Mouse (Mus musculus) cerebellum, postnatal 25 days (tissue): ENCODE measurements around the gene Wwox.

Experiments used
- DNase-seq, 2 experiments: peaks; one replicate each; pipeline ENCODE4 v3.0.0; 2021; ENCODE audit warnings: mixed read lengths in 2 of 2

The Wwox gene

DNA sequence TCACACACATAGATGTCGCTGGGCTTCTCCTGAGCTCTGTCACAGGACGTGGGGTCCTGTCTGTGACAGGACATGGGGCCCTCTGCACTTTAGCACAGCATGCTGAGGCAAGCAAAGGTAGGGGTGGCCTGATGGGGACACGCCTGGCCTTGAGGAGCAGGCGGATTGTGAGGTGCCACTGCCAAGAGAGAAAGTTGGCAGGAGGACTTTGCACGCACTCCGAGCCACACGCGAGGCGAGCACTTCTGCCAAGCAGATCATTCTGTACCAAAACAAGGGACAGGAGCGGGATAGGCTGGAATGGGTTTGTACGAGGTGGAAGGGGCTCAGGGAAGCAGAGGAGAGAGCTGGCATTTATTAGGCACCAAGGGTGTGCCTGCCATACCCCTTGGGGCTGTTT is 543.3 kb downstream of the Wwox start:
- peak in 1 of 2 experiments; percentile 23 for DNase-seq

DNA sequence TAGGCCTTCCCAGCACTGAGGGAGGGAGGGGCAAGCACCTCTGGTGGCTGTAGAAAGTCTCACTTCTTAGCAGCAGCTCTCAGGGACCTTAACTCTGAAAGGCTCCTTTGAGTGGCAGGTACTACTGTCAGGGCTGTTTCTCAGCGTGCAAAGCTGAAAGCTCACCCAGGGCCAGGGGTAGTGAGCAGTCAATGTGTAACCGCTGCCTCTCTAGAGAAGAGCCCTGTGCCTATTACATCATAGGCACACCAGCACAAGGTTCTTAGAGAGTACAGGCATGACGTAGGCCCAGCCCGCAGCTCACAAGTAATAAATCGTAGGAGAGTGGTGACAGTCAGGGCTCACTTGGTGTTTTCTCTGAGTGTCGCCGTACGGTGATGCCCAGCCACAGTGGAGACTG is 545.0 kb downstream of the Wwox start:
- no peak for DNase-seq

GRCm38 (mm10) chr8:114985996-114986395 is 546.5 kb downstream of the Wwox start:
- no peak for DNase-seq

DNA sequence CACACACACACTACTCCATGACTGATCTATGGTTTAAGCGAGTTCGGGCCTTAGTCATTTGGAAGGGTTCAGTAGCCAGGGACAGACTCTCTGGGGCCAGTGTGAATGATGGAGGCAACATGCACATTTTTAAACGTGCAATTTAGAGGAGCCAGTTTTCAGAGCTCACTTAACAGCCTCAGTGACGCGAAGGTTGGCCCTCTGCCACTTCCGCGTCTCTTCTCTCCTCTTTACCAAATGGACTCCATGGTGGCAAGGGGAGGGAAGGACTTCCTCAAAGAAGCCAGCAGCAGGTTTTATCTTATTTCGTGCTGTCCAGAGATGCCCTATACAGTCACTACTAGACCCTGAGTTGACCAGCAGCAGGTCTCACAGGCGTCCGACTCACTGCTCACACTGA is 547.5 kb downstream of the Wwox start:
- peak in 1 of 2 experiments; percentile 23 for DNase-seq

DNA sequence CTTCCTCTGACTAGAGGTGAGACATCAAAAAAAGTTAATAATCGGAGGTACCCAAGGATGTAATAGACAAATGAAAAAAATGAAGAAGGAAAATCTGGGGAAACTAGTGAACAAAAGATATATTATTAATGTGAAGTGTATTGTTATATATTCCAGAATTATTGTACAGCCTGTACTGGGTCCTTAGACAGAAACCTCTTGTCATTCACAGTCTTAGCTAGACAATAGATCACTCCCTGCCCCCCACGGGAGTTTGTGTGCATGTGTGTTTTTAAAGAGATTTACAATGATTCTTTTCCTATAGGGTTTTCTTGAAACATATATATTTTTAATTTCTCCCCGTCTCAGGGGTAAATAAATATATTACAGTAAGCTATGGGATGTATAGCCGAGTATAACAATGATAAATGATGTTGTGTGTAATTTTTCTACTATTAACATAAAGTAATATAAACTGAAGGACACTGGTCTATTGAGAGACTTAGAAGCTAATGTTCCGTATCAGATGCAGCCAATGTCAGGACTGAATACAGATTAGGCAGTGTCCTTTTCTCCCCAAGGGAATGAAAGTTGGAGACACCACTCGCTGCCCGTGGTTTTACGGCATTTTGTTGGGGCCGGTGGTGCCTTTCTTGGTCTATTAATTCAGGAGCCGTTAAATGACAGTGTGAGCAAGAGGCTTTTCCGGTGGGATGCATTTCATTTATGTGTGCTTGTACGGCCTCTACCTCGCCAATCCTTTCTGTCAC is 551.6 kb downstream of the Wwox start:
- DNase-seq: no peak

- DNase-seq: no peak
Observed at GRCm38 (mm10) chr8:115000736-115001135, 561.3 kb downstream of the Wwox start.

GRCm38 (mm10) chr8:115005021-115005420 is 565.6 kb downstream of the Wwox start:
- DNase-seq: no peak

DNA sequence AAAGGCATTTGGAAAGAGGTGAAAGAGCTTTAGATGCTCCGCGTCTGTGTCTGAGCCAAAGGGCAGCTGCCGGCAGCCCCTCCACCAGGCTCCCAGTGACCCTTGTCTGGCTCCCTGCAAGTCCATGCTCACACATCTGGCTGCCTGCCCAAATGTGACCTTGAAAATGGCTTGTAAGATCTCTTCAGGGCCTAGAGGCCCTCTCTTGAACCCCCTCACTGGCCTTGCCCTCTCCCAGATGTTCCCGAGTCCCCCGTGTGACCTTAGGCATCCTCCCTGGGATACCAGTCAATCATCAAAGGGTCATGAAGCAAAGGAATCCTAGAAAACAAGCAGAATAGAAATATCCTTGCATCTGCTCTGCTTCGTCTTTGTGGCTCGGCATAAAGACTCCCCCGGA is 567.1 kb downstream of the Wwox start:
- no peak for DNase-seq

GRCm38 (mm10) chr8:115007280-115007679 is 567.8 kb downstream of the Wwox start:
- DNase-seq: no peak

- peak; percentile 24 to 27 for DNase-seq
Observed at GRCm38 (mm10) chr8:115008624-115009620, 569.5 kb downstream of the Wwox start.

- no peak for DNase-seq
Observed at GRCm38 (mm10) chr8:115009897-115010768, 570.7 kb downstream of the Wwox start.

DNA sequence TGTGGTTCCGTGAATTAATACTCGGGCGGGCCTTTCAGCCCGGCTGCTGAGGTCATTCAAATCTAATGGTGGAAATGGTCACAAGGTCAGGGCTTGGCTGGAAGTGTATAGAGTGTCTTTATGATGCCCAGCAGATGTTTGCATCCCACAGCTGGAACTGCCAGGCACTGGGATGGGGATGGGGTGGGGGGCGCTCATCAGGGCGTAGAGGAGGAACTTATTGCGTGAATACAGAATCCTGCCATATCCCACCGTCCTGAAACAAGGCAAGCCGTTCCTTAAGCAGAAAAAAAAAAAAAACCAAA is 571.3 kb downstream of the Wwox start:
- DNase-seq: no peak

- no peak for DNase-seq
Observed at GRCm38 (mm10) chr8:115019661-115020060, 580.2 kb downstream of the Wwox start.

GRCm38 (mm10) chr8:115021731-115022130 is 582.3 kb downstream of the Wwox start:
- DNase-seq: no peak

DNA sequence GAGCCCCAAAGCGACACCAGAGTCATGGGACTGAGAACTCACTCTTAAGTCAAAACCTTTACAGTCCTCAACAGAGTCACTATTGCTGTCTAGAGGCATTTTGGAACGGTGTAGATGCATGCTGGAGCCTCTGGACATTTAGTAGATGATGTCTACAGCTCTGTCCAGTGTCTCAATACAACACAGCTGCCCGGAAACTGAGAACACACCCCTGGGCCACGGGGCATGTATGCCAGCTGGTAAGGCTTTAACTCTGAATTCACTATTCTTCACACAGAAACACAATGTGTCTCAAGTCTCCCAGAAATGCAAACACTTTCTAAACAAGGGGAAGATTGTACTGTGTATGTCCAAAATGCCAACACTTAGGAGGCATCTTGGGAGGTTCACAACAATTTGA is 584.6 kb downstream of the Wwox start:
- DNase-seq: no peak

- DNase-seq: no peak
Observed at GRCm38 (mm10) chr8:115025390-115026098, 586.1 kb downstream of the Wwox start.

- DNase-seq: no peak
Observed at GRCm38 (mm10) chr8:115026201-115026600, 586.7 kb downstream of the Wwox start.

- no peak for DNase-seq
Observed at GRCm38 (mm10) chr8:115033194-115033593, 593.7 kb downstream of the Wwox start.

DNA sequence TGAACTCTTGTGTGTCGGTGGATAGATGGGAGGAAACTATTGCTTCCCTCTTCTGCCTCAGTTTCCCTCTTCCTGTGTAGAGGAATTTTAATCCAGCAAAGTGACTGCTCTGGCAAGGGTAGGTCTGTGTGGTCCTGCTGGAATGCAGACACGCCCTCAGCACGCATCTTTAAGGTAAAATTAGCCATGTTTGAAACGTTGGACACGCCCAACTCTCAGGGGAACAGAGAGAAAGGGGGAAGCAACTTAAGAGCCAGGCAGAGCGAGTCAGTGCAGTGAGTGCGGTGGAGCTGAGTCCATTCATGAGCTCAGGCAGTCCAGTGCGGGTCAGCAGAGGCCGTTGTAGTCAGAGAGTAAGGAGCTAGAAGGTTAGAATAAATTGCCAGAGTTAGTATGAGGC is 596.6 kb downstream of the Wwox start:
- no peak for DNase-seq

DNA sequence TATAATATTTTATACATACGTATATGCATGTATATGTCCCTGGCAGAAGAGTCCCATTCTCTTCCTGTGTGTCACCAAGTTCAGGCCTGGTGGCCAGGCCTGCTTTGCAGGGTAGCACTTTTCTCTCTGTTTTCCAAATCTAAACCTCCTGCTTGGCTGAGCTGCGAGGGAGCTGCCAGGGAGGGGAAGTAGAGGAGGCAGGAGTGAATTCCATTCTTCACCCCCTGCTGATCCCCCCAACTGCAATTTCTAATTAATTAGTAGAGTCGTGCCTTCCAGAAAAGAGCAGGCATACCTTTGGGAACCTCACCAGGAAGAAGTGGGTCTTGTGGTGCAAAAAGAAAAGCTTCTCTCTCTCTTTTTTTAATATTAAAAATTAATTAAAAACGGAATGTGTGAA is 599.0 kb downstream of the Wwox start:
- DNase-seq: no peak

DNA sequence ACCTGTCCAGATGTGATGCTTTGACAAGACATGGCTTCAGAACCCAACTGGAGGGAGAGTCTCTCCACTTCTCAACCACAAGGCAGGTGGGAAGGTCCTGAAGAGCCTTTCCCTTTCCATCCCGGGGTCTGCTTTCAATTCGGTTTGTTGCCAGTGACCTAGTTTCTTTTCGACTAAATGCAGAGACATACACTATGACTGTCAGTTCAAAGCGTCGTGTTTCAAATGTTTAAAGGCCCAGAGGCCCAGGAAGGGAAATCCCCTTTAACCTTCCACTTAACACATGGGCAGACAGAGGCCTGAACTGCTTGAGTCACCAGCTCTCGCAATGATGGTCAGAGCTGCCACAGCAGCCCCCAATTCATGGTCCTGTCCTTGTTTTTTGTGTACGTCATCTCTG is 606.3 kb downstream of the Wwox start:
- DNase-seq: no peak

DNA sequence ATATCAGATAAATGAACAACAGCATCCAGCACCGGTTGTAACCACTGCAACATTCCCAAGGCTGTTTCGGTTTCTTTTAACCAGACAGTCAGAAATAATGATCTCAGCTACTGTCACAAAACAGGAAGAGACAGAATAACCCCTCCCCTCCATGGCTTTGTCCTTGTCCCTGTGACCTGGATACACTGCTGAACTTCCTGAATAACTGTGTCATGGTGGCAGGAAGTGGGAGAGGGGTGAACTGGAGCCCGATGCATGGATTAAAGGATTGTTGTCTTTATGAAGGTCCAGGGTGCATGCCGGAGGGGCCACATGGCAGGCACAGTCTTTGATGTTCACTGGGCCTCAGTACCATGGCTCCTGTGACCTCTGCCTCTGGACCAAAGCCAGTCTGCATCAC is 607.0 kb downstream of the Wwox start:
- DNase-seq: no peak
